Comparison of ENCODE assay signal across 20 mouse cellular contexts in genomic region chr12:85146881-85147280, GRCm38 (mm10). TPM values are rescaled to one million over a fixed set of nuclear protein-coding genes. Genes with fewer than 3 reads are reported as not detected.
DNase-seq lines count a peak whose midpoint lies in the region; ATAC-seq and TF ChIP-seq lines count a peak whose summit lies in the region.
"Had no signal": no experiment of that assay in that cellular context is flagged by ENCODE, and none has a peak within 500 bp of the region (broad histone marks: within the 10 kb centered on the region; RNA-seq: fewer than 3 reads in every experiment).

No protein-coding gene starts in this region.

- no peak overlapping the region for H3K4me2 ChIP-seq in hindbrain, embryonic 13.5 days
- H3K4me2 ChIP-seq in liver, postnatal 0 days (ENCODE audit: low read depth, low read length), result no peak overlapping the region
- no peak overlapping the region for H3K4me2 ChIP-seq in liver, embryonic 12.5 days
- H3K4me2 ChIP-seq in stomach, postnatal 0 days (replicated peaks; ENCODE audit: low read depth), result no peak overlapping the region
- H3K4me2 ChIP-seq: heart, embryonic 13.5 days; hindbrain, embryonic 15.5 days had no signal

- no peaks in the 10 kb centered on the region for H3K36me3 ChIP-seq in hindbrain, embryonic 10.5 days
- H3K36me3 ChIP-seq in hindbrain, embryonic 13.5 days, result peaks cover 21% of the 10 kb centered on the region
- H3K36me3 ChIP-seq in liver, postnatal 0 days (replicated peaks; ENCODE audit: insufficient read depth, low read length), result no peaks in the 10 kb centered on the region
- no peaks in the 10 kb centered on the region for H3K36me3 ChIP-seq in liver, embryonic 12.5 days
- no peaks in the 10 kb centered on the region for H3K36me3 ChIP-seq in limb, embryonic 10.5 days
- H3K36me3 ChIP-seq in stomach, postnatal 0 days (ENCODE audit: control insufficient read depth, insufficient read depth, low read length), result no peaks in the 10 kb centered on the region
- H3K36me3 ChIP-seq: heart, embryonic 13.5 days had no signal

- no peak overlapping the region for H3K4me3 ChIP-seq in hindbrain, embryonic 10.5 days
- no peak overlapping the region for H3K4me3 ChIP-seq in hindbrain, embryonic 13.5 days
- H3K4me3 ChIP-seq in liver, postnatal 0 days (ENCODE audit: low read depth, low read length), result no peak overlapping the region
- no peak overlapping the region for H3K4me3 ChIP-seq in liver, embryonic 12.5 days
- H3K4me3 ChIP-seq in limb, embryonic 10.5 days, result no peak overlapping the region
- H3K4me3 ChIP-seq in stomach, postnatal 0 days (ENCODE audit: low read depth, low read length), result no peak overlapping the region
- H3K4me3 ChIP-seq: gastrocnemius, adult 2 months; heart, embryonic 13.5 days; hindbrain, embryonic 15.5 days had no signal

- peak overlapping the region; percentile 46; the same call in 1 of the 2 replicates for H3K27ac ChIP-seq in hindbrain, embryonic 10.5 days
- no peak overlapping the region for H3K27ac ChIP-seq in hindbrain, embryonic 13.5 days
- H3K27ac ChIP-seq in liver, postnatal 0 days (ENCODE audit: low read depth), result no peak overlapping the region
- no peak overlapping the region for H3K27ac ChIP-seq in liver, embryonic 12.5 days
- 0 out of 2 replicates have a peak overlapping the region, but pooled peaks have one; percentile 37 for H3K27ac ChIP-seq in limb, embryonic 10.5 days
- H3K27ac ChIP-seq in stomach, postnatal 0 days (replicated peaks), result no peak overlapping the region
- H3K27ac ChIP-seq: heart, embryonic 13.5 days; hindbrain, embryonic 15.5 days had no signal

- WGBS in hindbrain, embryonic 10.5 days, result 78% methylated on average over 9 of the region's 9 CpGs
- WGBS in hindbrain, embryonic 13.5 days, result 83% methylated on average over 9 of the region's 9 CpGs
- WGBS in liver, postnatal 0 days (ENCODE audit: insufficient replicate concordance), result 73% methylated on average over 9 of the region's 9 CpGs
- 70% methylated on average over 9 of the region's 9 CpGs for WGBS in liver, embryonic 12.5 days (ENCODE audit: insufficient replicate concordance)
- WGBS in limb, embryonic 10.5 days, result 82% methylated on average over 9 of the region's 9 CpGs
- 79% methylated on average over 9 of the region's 9 CpGs for WGBS in stomach, postnatal 0 days

- DNase-seq in hindbrain, embryonic 10.5 days (ENCODE audit: low spot score), result no peak
- peak; percentile 11 for DNase-seq in liver, postnatal 0 days
- DNase-seq in limb, embryonic 10.5 days (ENCODE audit: low spot score), result no peak
- no peak for DNase-seq in stomach, postnatal 0 days (ENCODE audit: low spot score)
- DNase-seq in gastrocnemius, postnatal 25 days, result no peak
- DNase-seq: adrenal gland, postnatal 10 days; adrenal gland, postnatal 36 days; cerebellum, adult 18-20 months; cerebellum, adult 9-10 months; cerebellum, postnatal 14 days; forebrain, postnatal 0 days; gastrocnemius, adult 2 months; heart, postnatal 4 days had no signal

- TF ChIP-seq CTCF in liver, postnatal 0 days (IDR thresholded peaks at IDR 0.05; ENCODE audit: low read depth), result no peak
- no peak for TF ChIP-seq CTCF in stomach, postnatal 0 days (IDR thresholded peaks at IDR 0.05; ENCODE audit: low read depth)

- ATAC-seq in hindbrain, embryonic 13.5 days (ENCODE audit: low FRiP score), result no peak
- no peak for ATAC-seq in liver, postnatal 0 days
- no peak for ATAC-seq in liver, embryonic 12.5 days
- ATAC-seq in stomach, postnatal 0 days (ENCODE audit: low FRiP score, low TSS enrichment), result 0 out of 2 replicates have a peak, but pooled peaks have one; percentile 4
- ATAC-seq: CD4-positive, CD25-positive, alpha-beta regulatory T cell, adult 4 months; forebrain, embryonic 14.5 days; forebrain, postnatal 0 days; intestine, postnatal 0 days had no signal

- peaks cover 40% of the 10 kb centered on the region for H3K27me3 ChIP-seq in hindbrain, embryonic 10.5 days (ENCODE audit: insufficient read depth, poor library complexity, severe bottlenecking)
- H3K27me3 ChIP-seq in hindbrain, embryonic 13.5 days, result peaks cover 5% of the 10 kb centered on the region; the same call in 1 of the 2 replicates
- 0 out of 2 replicates have a peak, but pooled peaks cover 3% of the 10 kb centered on the region for H3K27me3 ChIP-seq in liver, postnatal 0 days (ENCODE audit: insufficient read depth, low read length)
- peaks cover 52% of the 10 kb centered on the region for H3K27me3 ChIP-seq in liver, embryonic 12.5 days (replicated peaks)
- peaks cover 43% of the 10 kb centered on the region for H3K27me3 ChIP-seq in limb, embryonic 10.5 days (ENCODE audit: low read depth, poor library complexity, severe bottlenecking)
- no peaks in the 10 kb centered on the region for H3K27me3 ChIP-seq in stomach, postnatal 0 days (ENCODE audit: control insufficient read depth, insufficient read depth, low read length)
- H3K27me3 ChIP-seq: hindbrain, embryonic 15.5 days had no signal

- no peak for TF ChIP-seq EP300 in liver, postnatal 0 days (IDR thresholded peaks at IDR 0.05; ENCODE audit: low read depth)
- TF ChIP-seq EP300 in stomach, postnatal 0 days (optimal IDR thresholded peaks at IDR 0.05), result no peak

- no peak overlapping the region for H3K9ac ChIP-seq in hindbrain, embryonic 13.5 days
- no peak overlapping the region for H3K9ac ChIP-seq in liver, postnatal 0 days (replicated peaks)
- no peak overlapping the region for H3K9ac ChIP-seq in liver, embryonic 12.5 days
- no peak overlapping the region for H3K9ac ChIP-seq in stomach, postnatal 0 days (ENCODE audit: low read length)
- H3K9ac ChIP-seq: forebrain, postnatal 0 days; heart, embryonic 13.5 days; hindbrain, embryonic 15.5 days had no signal

- peaks cover 48% of the 10 kb centered on the region for H3K4me1 ChIP-seq in hindbrain, embryonic 10.5 days (replicated peaks)
- H3K4me1 ChIP-seq in hindbrain, embryonic 13.5 days (replicated peaks), result peaks cover 41% of the 10 kb centered on the region
- H3K4me1 ChIP-seq in liver, postnatal 0 days (ENCODE audit: insufficient read depth), result peaks cover 11% of the 10 kb centered on the region
- H3K4me1 ChIP-seq in liver, embryonic 12.5 days, result peaks cover 16% of the 10 kb centered on the region
- peaks cover 34% of the 10 kb centered on the region for H3K4me1 ChIP-seq in limb, embryonic 10.5 days
- H3K4me1 ChIP-seq in stomach, postnatal 0 days (replicated peaks; ENCODE audit: control insufficient read depth, insufficient read depth), result no peaks in the 10 kb centered on the region

- no peaks in the 10 kb centered on the region for H3K9me3 ChIP-seq in hindbrain, embryonic 10.5 days
- 0 out of 2 replicates have a peak, but pooled peaks cover 4% of the 10 kb centered on the region for H3K9me3 ChIP-seq in hindbrain, embryonic 13.5 days
- H3K9me3 ChIP-seq in liver, postnatal 0 days (ENCODE audit: low read length), result no peaks in the 10 kb centered on the region
- H3K9me3 ChIP-seq in liver, embryonic 12.5 days (replicated peaks), result no peaks in the 10 kb centered on the region
- H3K9me3 ChIP-seq in limb, embryonic 10.5 days (replicated peaks), result no peaks in the 10 kb centered on the region
- H3K9me3 ChIP-seq in stomach, postnatal 0 days (ENCODE audit: control insufficient read depth, low read length), result no peaks in the 10 kb centered on the region
- H3K9me3 ChIP-seq: heart, embryonic 13.5 days; hindbrain, embryonic 15.5 days had no signal

RNA-seq across cellular contexts. Expression of gene Rps6kl1, which starts 4.2 kb away (rescaled TPM):
- 3.7 and 3.8 TPM in 2 replicates for polyA plus RNA-seq in hindbrain, embryonic 10.5 days (2016; fragmentation: Nextera tagmentation; extraction: Ambion mirVana)
- polyA plus RNA-seq in hindbrain, embryonic 13.5 days (2015; fragmentation: Nextera tagmentation; extraction: Ambion mirVana), result 23.3 and 24.1 TPM in 2 replicates
- polyA plus RNA-seq in liver, postnatal 0 days (2015; fragmentation: Nextera tagmentation; extraction: Ambion mirVana), result 0.39 and 0.61 TPM in 2 replicates
- polyA plus RNA-seq in liver, embryonic 12.5 days (2016; fragmentation: Nextera tagmentation; extraction: Ambion mirVana), result 0.57 and 0.60 TPM in 2 replicates
- polyA plus RNA-seq in limb, embryonic 10.5 days (2016; fragmentation: Nextera tagmentation; extraction: Ambion mirVana), result 0.39 and 0.45 TPM in 2 replicates
- polyA plus RNA-seq in stomach, postnatal 0 days (2015; fragmentation: Nextera tagmentation; extraction: Ambion mirVana), result 0.65 and 0.75 TPM in 2 replicates
- total RNA-seq in gastrocnemius, postnatal 25 days (2021), result 1 to 10 TPM in 1 of 2 experiments, under 1 TPM in 1; 0.95 to 1.1 TPM

RNA-seq across cellular contexts. Expression of gene Pgf, which starts 30.7 kb away (rescaled TPM):
- polyA plus RNA-seq in hindbrain, embryonic 10.5 days (2016; fragmentation: Nextera tagmentation; extraction: Ambion mirVana), result 5.8 and 8.0 TPM in 2 replicates
- polyA plus RNA-seq in hindbrain, embryonic 13.5 days (2015; fragmentation: Nextera tagmentation; extraction: Ambion mirVana), result 7.5 and 9.4 TPM in 2 replicates
- 0.36 and 0.45 TPM in 2 replicates for polyA plus RNA-seq in liver, postnatal 0 days (2015; fragmentation: Nextera tagmentation; extraction: Ambion mirVana)
- polyA plus RNA-seq in liver, embryonic 12.5 days (2016; fragmentation: Nextera tagmentation; extraction: Ambion mirVana), result 0.97 and 1.6 TPM in 2 replicates
- 6.9 and 9.6 TPM in 2 replicates for polyA plus RNA-seq in limb, embryonic 10.5 days (2016; fragmentation: Nextera tagmentation; extraction: Ambion mirVana)
- 3.0 and 3.5 TPM in 2 replicates for polyA plus RNA-seq in stomach, postnatal 0 days (2015; fragmentation: Nextera tagmentation; extraction: Ambion mirVana)
- 1 to 10 TPM; 1.3 to 1.8 TPM for total RNA-seq in gastrocnemius, postnatal 25 days (2021)
- polyA plus RNA-seq: CD4-positive, CD25-positive, alpha-beta regulatory T cell, adult 4 months had no signal

RNA-seq across cellular contexts. Expression of gene Dlst, which starts 36.2 kb away (rescaled TPM):
- polyA plus RNA-seq in hindbrain, embryonic 10.5 days (2016; fragmentation: Nextera tagmentation; extraction: Ambion mirVana), result 101 and 109 TPM in 2 replicates
- 103 and 107 TPM in 2 replicates for polyA plus RNA-seq in hindbrain, embryonic 13.5 days (2015; fragmentation: Nextera tagmentation; extraction: Ambion mirVana)
- 68.3 and 76.4 TPM in 2 replicates for polyA plus RNA-seq in liver, postnatal 0 days (2015; fragmentation: Nextera tagmentation; extraction: Ambion mirVana)
- 99.5 and 104 TPM in 2 replicates for polyA plus RNA-seq in liver, embryonic 12.5 days (2016; fragmentation: Nextera tagmentation; extraction: Ambion mirVana)
- polyA plus RNA-seq in limb, embryonic 10.5 days (2016; fragmentation: Nextera tagmentation; extraction: Ambion mirVana), result 116 and 123 TPM in 2 replicates
- 63.2 and 70.2 TPM in 2 replicates for polyA plus RNA-seq in stomach, postnatal 0 days (2015; fragmentation: Nextera tagmentation; extraction: Ambion mirVana)
- total RNA-seq in gastrocnemius, postnatal 25 days (2021), result 100 to 1,000 TPM; 326 to 330 TPM

RNA-seq across cellular contexts. Expression of gene Prox2, which starts 36.3 kb away (rescaled TPM):
- polyA plus RNA-seq in hindbrain, embryonic 10.5 days (2016; fragmentation: Nextera tagmentation; extraction: Ambion mirVana), result 3.8 and 4.7 TPM in 2 replicates
- polyA plus RNA-seq in hindbrain, embryonic 13.5 days (2015; fragmentation: Nextera tagmentation; extraction: Ambion mirVana), result 2.0 and 2.2 TPM in 2 replicates
- polyA plus RNA-seq in liver, postnatal 0 days (2015; fragmentation: Nextera tagmentation; extraction: Ambion mirVana), result 2.3 and 2.8 TPM in 2 replicates
- 3.9 and 4.1 TPM in 2 replicates for polyA plus RNA-seq in liver, embryonic 12.5 days (2016; fragmentation: Nextera tagmentation; extraction: Ambion mirVana)
- 2.4 and 2.7 TPM in 2 replicates for polyA plus RNA-seq in limb, embryonic 10.5 days (2016; fragmentation: Nextera tagmentation; extraction: Ambion mirVana)
- polyA plus RNA-seq in stomach, postnatal 0 days (2015; fragmentation: Nextera tagmentation; extraction: Ambion mirVana), result 1.5 and 1.9 TPM in 2 replicates
- total RNA-seq in gastrocnemius, postnatal 25 days (2021), result 1 to 10 TPM; 2.2 to 2.3 TPM

Comparison
In these comparisons a context has a peak if more than half of its experiments do, and no peak if none do; other contexts are left out.
1. H3K27ac ChIP-seq: peak in hindbrain, embryonic 10.5 days (single experiment) and limb, embryonic 10.5 days (single experiment); none in hindbrain, embryonic 13.5 days (single experiment), liver, postnatal 0 days (single experiment), liver, embryonic 12.5 days (single experiment) and stomach, postnatal 0 days (single experiment).